Mouse (Mus musculus): Measurements from ENCODE around the gene Rsrc1. TPM values are rescaled to one million over a fixed set of nuclear protein-coding genes. Genes with fewer than 3 reads are reported as not detected.
"Not testable (repeated sequence)": the region's sequence is repeated elsewhere in the genome, so short reads cannot be mapped to it uniquely, and the experiment has no call there.

Rsrc1 gene
- polyA plus RNA-seq, 1 experiment from 2014 or later = 28.3 TPM

- H3K4me1 ChIP-seq (ENCODE audit: insufficient read depth, low read length) = no peaks in the 10 kb centered on the region
- ATAC-seq (ENCODE audit: low FRiP score, low TSS enrichment) = no peak
- no peak overlapping the region for H3K4me2 ChIP-seq (replicated peaks; ENCODE audit: low read depth, low read length)
- no peaks in the 10 kb centered on the region for H3K27me3 ChIP-seq (ENCODE audit: insufficient read depth, low read length)
- no peak overlapping the region for H3K27ac ChIP-seq (ENCODE audit: low read length)
- WGBS = 79% methylated on average over 1 of the region's 1 CpGs
- H3K36me3 ChIP-seq (ENCODE audit: insufficient read depth, low read length) = no peaks in the 10 kb centered on the region
- no peak overlapping the region for H3K4me3 ChIP-seq (ENCODE audit: low read length)
- H3K9ac ChIP-seq (replicated peaks; ENCODE audit: low read length) = no peak overlapping the region
- no peaks in the 10 kb centered on the region for H3K9me3 ChIP-seq (ENCODE audit: low read length)
Observed at GRCm38 (mm10) chr3:67213047-67213457, 231.9 kb downstream of the Rsrc1 start.

- H3K9me3 ChIP-seq (ENCODE audit: low read length) = no peaks in the 10 kb centered on the region
- no peaks in the 10 kb centered on the region for H3K27me3 ChIP-seq (ENCODE audit: insufficient read depth, low read length)
- no peak for ATAC-seq (ENCODE audit: low FRiP score, low TSS enrichment)
- H3K4me3 ChIP-seq (ENCODE audit: low read length) = no peak overlapping the region
- 64% methylated on average over 3 of the region's 3 CpGs for WGBS
- no peaks in the 10 kb centered on the region for H3K36me3 ChIP-seq (ENCODE audit: insufficient read depth, low read length)
- no peak overlapping the region for H3K4me2 ChIP-seq (replicated peaks; ENCODE audit: low read depth, low read length)
- no peak overlapping the region for H3K27ac ChIP-seq (ENCODE audit: low read length)
- H3K4me1 ChIP-seq (ENCODE audit: insufficient read depth, low read length) = no peaks in the 10 kb centered on the region
- no peak overlapping the region for H3K9ac ChIP-seq (replicated peaks; ENCODE audit: low read length)
Observed at GRCm38 (mm10) chr3:67232617-67233241, 251.5 kb downstream of the Rsrc1 start.

- not testable (repeated sequence) for H3K4me1 ChIP-seq (ENCODE audit: insufficient read depth, low read length); H3K4me2 ChIP-seq (replicated peaks; ENCODE audit: low read depth, low read length); H3K27me3 ChIP-seq (ENCODE audit: insufficient read depth, low read length); H3K4me3 ChIP-seq (ENCODE audit: low read length); ATAC-seq (ENCODE audit: low FRiP score, low TSS enrichment); H3K9ac ChIP-seq (replicated peaks; ENCODE audit: low read length); H3K9me3 ChIP-seq (ENCODE audit: low read length); H3K36me3 ChIP-seq (ENCODE audit: insufficient read depth, low read length); H3K27ac ChIP-seq (ENCODE audit: low read length)
- 84% methylated on average over 10 of the region's 10 CpGs for WGBS
Observed at GRCm38 (mm10) chr3:67242451-67242850, 261.3 kb downstream of the Rsrc1 start.

GRCm38 (mm10) chr3:67267448-67267847, 286.3 kb downstream of the Rsrc1 start:
- Histone ChIP-seq H3K9me3 (ENCODE audit: low read length) (no peaks in the 10 kb centered on the region), H3K4me2 (replicated peaks; ENCODE audit: low read depth, low read length) (no peak overlapping the region), H3K4me3 (ENCODE audit: low read length) (no peak overlapping the region), H3K27ac (ENCODE audit: low read length) (no peak overlapping the region), H3K9ac (replicated peaks; ENCODE audit: low read length) (no peak overlapping the region), H3K36me3 (ENCODE audit: insufficient read depth, low read length) (no peaks in the 10 kb centered on the region), H3K27me3 (ENCODE audit: insufficient read depth, low read length) (no peaks in the 10 kb centered on the region), H3K4me1 (ENCODE audit: insufficient read depth, low read length) (no peaks in the 10 kb centered on the region)
- WGBS = 67% methylated on average over 3 of the region's 3 CpGs
- no peak for ATAC-seq (ENCODE audit: low FRiP score, low TSS enrichment)

- Histone ChIP-seq H3K4me1 (ENCODE audit: insufficient read depth, low read length) (no peaks in the 10 kb centered on the region), H3K9me3 (ENCODE audit: low read length) (no peaks in the 10 kb centered on the region), H3K4me3 (ENCODE audit: low read length) (no peak overlapping the region), H3K27ac (ENCODE audit: low read length) (no peak overlapping the region), H3K4me2 (replicated peaks; ENCODE audit: low read depth, low read length) (no peak overlapping the region), H3K9ac (replicated peaks; ENCODE audit: low read length) (no peak overlapping the region), H3K27me3 (ENCODE audit: insufficient read depth, low read length) (no peaks in the 10 kb centered on the region), H3K36me3 (ENCODE audit: insufficient read depth, low read length) (no peaks in the 10 kb centered on the region)
- no peak for ATAC-seq (ENCODE audit: low FRiP score, low TSS enrichment)
- WGBS = 79% methylated on average over 4 of the region's 4 CpGs
Observed at GRCm38 (mm10) chr3:67279781-67280180, 298.6 kb downstream of the Rsrc1 start.

GRCm38 (mm10) chr3:67280247-67280646, 299.1 kb downstream of the Rsrc1 start:
- no peak for ATAC-seq (ENCODE audit: low FRiP score, low TSS enrichment)
- no peaks in the 10 kb centered on the region for H3K36me3 ChIP-seq (ENCODE audit: insufficient read depth, low read length)
- no peak overlapping the region for H3K4me2 ChIP-seq (replicated peaks; ENCODE audit: low read depth, low read length)
- no peaks in the 10 kb centered on the region for H3K9me3 ChIP-seq (ENCODE audit: low read length)
- no peak overlapping the region for H3K4me3 ChIP-seq (ENCODE audit: low read length)
- H3K9ac ChIP-seq (replicated peaks; ENCODE audit: low read length) = no peak overlapping the region
- H3K27ac ChIP-seq (ENCODE audit: low read length) = no peak overlapping the region
- no peaks in the 10 kb centered on the region for H3K27me3 ChIP-seq (ENCODE audit: insufficient read depth, low read length)
- WGBS = 69% methylated on average over 3 of the region's 3 CpGs
- H3K4me1 ChIP-seq (ENCODE audit: insufficient read depth, low read length) = no peaks in the 10 kb centered on the region

GRCm38 (mm10) chr3:67284039-67284438, 302.8 kb downstream of the Rsrc1 start:
- no peak for ATAC-seq (ENCODE audit: low FRiP score, low TSS enrichment)
- 79% methylated on average over 1 of the region's 1 CpGs for WGBS
- no peaks in the 10 kb centered on the region for H3K4me1 ChIP-seq (ENCODE audit: insufficient read depth, low read length)

GRCm38 (mm10) chr3:67284848-67285247, 303.7 kb downstream of the Rsrc1 start:
- no peaks in the 10 kb centered on the region for H3K27me3 ChIP-seq (ENCODE audit: insufficient read depth, low read length)
- no peak overlapping the region for H3K27ac ChIP-seq (ENCODE audit: low read length)
- no peak overlapping the region for H3K4me3 ChIP-seq (ENCODE audit: low read length)
- 54% methylated on average over 4 of the region's 4 CpGs for WGBS
- no peak overlapping the region for H3K4me2 ChIP-seq (replicated peaks; ENCODE audit: low read depth, low read length)
- H3K36me3 ChIP-seq (ENCODE audit: insufficient read depth, low read length) = no peaks in the 10 kb centered on the region
- no peaks in the 10 kb centered on the region for H3K4me1 ChIP-seq (ENCODE audit: insufficient read depth, low read length)
- no peak overlapping the region for H3K9ac ChIP-seq (replicated peaks; ENCODE audit: low read length)
- ATAC-seq (ENCODE audit: low FRiP score, low TSS enrichment) = no peak
- H3K9me3 ChIP-seq (ENCODE audit: low read length) = no peaks in the 10 kb centered on the region

More at GRCm38 (mm10) chr3:67284039-67284438, 302.8 kb downstream of the Rsrc1 start:
- H3K36me3 ChIP-seq (ENCODE audit: insufficient read depth, low read length) = no peaks in the 10 kb centered on the region
- no peak overlapping the region for H3K4me3 ChIP-seq (ENCODE audit: low read length)
- H3K27me3 ChIP-seq (ENCODE audit: insufficient read depth, low read length) = no peaks in the 10 kb centered on the region
- H3K9ac ChIP-seq (replicated peaks; ENCODE audit: low read length) = no peak overlapping the region
- H3K9me3 ChIP-seq (ENCODE audit: low read length) = no peaks in the 10 kb centered on the region
- H3K4me2 ChIP-seq (replicated peaks; ENCODE audit: low read depth, low read length) = no peak overlapping the region
- no peak overlapping the region for H3K27ac ChIP-seq (ENCODE audit: low read length)

- no peak overlapping the region for H3K4me3 ChIP-seq (ENCODE audit: low read length)
- no peaks in the 10 kb centered on the region for H3K4me1 ChIP-seq (ENCODE audit: insufficient read depth, low read length)
- H3K27ac ChIP-seq (ENCODE audit: low read length) = no peak overlapping the region
- H3K27me3 ChIP-seq (ENCODE audit: insufficient read depth, low read length) = no peaks in the 10 kb centered on the region
- no peak overlapping the region for H3K4me2 ChIP-seq (replicated peaks; ENCODE audit: low read depth, low read length)
- WGBS = 92% methylated on average over 7 of the region's 7 CpGs
- no peak overlapping the region for H3K9ac ChIP-seq (replicated peaks; ENCODE audit: low read length)
- no peaks in the 10 kb centered on the region for H3K36me3 ChIP-seq (ENCODE audit: insufficient read depth, low read length)
- ATAC-seq (ENCODE audit: low FRiP score, low TSS enrichment) = no peak
- H3K9me3 ChIP-seq (ENCODE audit: low read length) = no peaks in the 10 kb centered on the region
Observed at GRCm38 (mm10) chr3:67288664-67289063, 307.5 kb downstream of the Rsrc1 start.

- Histone ChIP-seq H3K27ac (ENCODE audit: low read length) (no peak overlapping the region), H3K4me2 (replicated peaks; ENCODE audit: low read depth, low read length) (no peak overlapping the region), H3K27me3 (ENCODE audit: insufficient read depth, low read length) (no peaks in the 10 kb centered on the region), H3K36me3 (ENCODE audit: insufficient read depth, low read length) (no peaks in the 10 kb centered on the region), H3K9ac (replicated peaks; ENCODE audit: low read length) (no peak overlapping the region), H3K9me3 (ENCODE audit: low read length) (no peaks in the 10 kb centered on the region), H3K4me3 (ENCODE audit: low read length) (no peak overlapping the region), H3K4me1 (ENCODE audit: insufficient read depth, low read length) (no peaks in the 10 kb centered on the region)
- WGBS = 90% methylated on average over 6 of the region's 6 CpGs
- no peak for ATAC-seq (ENCODE audit: low FRiP score, low TSS enrichment)
Observed at GRCm38 (mm10) chr3:67289482-67289881, 308.3 kb downstream of the Rsrc1 start.

Data from kidney, embryonic 16.5 days (tissue).